Mouse (Mus musculus): ENCODE measurements around the gene Gm3250.
"Not testable (repeated sequence)": the region's sequence is repeated elsewhere in the genome, so short reads cannot be mapped to it uniquely, and the experiment has no call there.

Gene Gm3250

DNA sequence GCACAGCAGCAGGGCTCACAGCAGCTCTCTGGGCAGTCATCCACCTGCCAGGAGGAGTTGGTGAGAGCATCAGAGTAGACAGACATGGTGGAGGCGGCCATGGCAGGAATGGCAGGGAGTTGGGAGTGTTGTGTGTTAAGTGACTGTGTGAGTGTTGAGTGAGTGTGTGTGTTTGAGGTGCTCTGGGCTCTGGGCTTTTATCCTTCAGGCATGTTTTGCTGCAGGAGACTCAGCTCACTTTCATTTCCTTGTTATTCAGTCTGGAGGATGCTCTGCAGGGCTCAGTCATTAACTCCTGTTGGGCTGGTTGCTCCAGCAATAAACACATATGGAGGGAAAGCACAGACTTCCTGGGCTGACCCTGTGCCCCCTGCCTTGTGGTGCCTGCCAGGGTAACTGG, at the start of gene Gm3250:
Gene Gm3250, minus strand, starts transcription at position 101 of the 400 bp plus-strand sequence.
- not testable (repeated sequence) for DNase-seq

DNA sequence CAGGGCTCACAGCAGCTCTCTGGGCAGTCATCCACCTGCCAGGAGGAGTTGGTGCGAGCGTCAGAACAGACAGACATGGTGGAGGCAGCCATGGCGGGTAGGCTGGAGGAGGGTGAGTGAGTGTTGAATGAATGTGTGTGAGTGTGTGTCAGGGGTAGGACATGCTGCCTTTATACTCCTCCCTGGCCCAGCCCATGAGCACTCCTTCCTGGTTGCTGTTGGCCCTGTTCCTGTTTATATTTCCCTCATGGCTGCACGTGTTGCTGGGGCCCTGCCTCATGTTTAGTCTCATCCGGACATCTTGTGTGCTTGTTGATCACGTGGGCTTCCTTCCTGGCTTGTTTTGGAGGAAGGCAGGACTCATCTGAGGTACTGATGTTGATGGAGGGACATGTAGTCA, 44.6 kb upstream of the Gm3250 start, which contains the start of gene Krtap10-4:
Gene Krtap10-4, minus strand, starts transcription at position 145 of the 400 bp plus-strand sequence.
- no peak for DNase-seq

DNA sequence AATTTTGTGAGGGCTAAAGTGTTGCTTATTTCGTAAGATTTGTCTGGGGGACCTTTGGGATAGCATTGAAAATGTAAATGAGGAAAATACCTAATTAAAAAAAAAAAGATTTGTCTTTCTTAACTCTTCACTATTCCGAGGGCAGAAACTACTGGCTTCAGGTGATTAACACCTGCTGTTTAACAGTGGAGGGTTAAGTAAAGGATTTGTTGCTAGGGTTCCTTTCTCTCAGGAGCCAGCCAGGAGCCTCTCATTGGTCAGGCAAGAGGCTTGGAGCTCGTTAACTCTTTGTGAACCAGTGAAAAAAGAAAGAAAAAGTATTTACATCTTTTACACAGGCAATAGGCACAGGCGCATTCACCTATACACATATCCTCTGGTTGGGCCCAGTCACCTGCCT, 36.9 kb upstream of the Gm3250 start:
- DNase-seq: no peak

DNA sequence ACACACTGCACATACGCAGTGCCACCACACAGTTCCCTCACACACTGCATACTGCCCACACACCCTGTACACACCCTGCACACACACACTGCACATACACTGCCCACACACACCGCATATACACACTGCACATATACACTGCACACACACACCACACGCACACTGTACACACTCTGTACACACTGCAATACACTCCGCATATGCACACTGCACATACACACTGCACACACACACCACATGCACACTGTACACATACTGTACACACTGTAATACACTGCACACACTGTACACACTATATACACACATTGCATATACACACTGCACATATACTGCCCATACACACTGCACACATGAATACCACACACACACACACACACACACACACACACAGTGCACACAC, 36.2 kb upstream of the Gm3250 start:
- no peak for DNase-seq

DNA sequence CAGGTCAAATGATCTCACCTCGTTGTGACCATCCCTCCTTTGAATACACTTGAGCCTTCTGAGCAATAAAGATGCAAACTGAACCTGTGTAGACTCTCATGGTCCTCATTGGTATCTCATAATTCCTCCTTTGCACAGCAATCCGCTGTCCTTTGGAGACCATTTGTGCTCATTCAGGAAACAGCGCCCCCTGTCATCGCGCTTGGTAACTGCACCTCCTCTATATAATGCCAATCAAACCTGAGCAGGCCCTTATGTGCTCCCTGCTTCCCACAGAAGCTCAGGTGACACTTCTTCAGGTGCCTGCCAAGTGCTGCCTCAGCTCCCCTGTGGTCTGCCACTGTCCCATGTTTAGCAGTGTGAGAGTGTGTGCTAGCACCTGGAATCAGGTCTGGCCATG, 33.2 kb upstream of the Gm3250 start:
- DNase-seq: peak in 1 of 2 experiments; percentile 26

DNA sequence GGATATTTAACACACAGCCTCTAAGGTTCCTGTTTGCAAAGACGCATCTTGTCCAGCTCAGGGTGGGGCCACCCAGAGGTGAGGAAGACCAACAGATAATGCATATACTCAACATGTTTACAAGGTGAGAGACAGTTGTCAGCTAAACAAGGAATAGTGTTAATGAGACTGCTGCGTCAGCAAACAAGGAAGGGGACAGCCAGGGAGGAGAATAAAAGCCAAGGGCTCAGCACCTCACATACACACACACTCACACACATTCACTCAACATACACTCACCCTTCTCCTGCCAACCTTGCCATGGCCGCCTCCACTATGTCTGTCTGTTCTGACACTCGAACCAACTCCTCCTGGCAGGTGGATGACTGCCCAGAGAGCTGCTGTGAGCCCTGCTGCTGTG, 32.0 kb upstream of the Gm3250 start, which contains the start of gene Gm2696:
Gene Gm2696, plus strand, starts transcription at position 301 of the 400 bp plus-strand sequence.
- DNase-seq: no peak

DNA sequence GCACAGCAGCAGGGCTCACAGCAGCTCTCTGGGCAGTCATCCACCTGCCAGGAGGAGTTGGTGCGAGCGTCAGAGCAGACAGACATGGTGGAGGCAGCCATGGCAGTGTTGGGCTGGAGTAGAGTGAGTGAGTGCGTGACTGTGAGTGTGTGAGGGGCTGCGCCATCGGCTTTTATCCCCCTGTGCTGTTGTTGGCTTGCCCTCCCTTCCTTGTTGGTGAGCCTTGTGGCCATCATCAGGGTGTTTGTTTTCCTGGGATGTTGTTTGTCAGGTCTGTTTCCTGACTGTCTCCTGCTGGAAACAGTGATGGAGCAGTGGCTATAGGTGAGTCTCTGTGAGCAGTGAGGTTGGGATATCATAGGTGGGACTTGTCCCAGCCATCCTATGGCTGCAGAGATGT, 29.4 kb upstream of the Gm3250 start, which contains the start of gene Gm9507:
Gene Gm9507, minus strand, starts transcription at position 101 of the 400 bp plus-strand sequence.
- no peak for DNase-seq

DNA sequence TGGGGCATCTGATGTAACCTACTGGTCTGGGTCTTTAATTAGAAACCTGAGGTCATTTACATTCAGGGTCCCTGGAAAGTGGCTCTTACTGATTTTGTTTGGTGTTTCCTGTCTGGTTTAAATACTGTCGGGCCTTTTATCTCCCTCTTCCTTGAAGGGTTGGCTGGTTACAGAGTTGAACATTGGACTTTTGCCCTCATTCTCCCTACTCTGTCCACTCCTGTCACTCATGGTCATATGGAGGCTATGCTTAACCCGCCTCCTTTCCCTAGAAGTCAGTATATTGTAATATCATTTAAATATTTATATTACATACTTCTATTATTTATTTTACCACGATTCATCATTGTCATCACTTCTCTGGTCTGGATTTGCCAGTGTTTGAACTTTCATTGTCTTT, 21.8 kb upstream of the Gm3250 start:
- no peak for DNase-seq

DNA sequence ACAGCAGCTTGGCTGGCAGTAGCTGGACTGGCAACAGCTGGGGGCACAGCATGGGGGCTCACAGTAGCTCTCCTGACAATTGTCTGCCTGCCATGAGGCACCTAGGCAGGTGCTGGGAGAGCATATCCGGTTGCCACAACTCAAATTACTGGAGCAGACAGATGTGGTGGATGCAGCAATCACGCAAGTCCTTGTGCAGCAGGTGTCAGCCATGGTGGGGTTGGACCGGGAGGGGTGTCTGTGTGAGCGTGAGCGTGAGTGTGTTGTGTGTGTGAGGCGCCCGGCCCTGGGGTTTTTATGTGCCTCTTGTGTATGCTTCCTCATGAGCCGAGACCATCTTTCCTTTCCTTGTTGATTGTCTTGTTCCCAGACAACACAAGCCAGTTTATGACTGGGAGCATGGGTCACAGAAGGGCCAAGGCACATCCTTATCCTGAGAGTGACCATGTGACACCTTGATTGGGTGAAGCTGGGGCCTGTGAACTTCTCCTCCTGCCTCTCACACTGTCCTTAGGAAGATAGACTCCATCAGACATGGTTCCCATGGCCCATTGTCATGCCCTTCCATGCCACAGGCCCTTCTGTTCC, 16.7 kb upstream of the Gm3250 start, which contains the start of gene Gm19668:
Gene Gm19668, minus strand, starts transcription at position 213 of the 588 bp plus-strand sequence.
- no peak for DNase-seq

DNA sequence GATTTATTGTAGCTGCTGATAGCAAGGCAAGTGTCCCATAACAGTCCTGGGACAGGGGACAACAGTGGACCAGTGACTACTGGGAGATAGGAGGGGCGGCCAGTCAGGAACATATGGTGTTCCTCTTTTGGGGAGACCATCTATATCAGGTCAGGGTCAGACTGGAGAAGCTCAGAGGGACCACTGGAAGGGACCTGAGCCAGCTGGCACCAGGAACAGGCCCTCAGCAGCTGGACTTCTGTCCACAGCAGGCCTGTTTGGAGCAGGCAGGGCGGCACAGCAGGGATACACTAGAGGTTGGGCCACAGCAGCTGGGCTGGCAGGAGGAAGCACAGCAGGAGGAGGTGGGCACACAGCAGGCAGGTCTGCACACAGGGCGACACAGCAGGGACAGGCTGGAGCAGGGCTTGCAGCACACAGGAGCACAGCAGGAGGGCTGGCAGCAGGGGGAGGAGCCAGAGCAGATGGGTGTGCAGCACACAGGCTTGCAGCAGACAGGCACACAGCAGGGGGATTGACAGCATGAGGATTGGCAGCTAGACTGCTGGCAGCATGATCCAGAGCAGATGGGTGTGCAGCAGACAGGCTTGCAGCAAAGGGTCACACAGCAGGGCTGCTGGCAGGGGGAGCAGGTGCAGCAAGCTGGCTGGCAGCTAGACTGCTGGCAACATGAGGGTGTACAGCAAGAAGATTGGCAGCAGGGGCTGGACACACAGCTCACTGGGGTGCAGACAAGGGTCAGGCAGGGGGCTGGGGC, 16.0 kb upstream of the Gm3250 start:
- peak; percentile 53 to 61 for DNase-seq

DNA sequence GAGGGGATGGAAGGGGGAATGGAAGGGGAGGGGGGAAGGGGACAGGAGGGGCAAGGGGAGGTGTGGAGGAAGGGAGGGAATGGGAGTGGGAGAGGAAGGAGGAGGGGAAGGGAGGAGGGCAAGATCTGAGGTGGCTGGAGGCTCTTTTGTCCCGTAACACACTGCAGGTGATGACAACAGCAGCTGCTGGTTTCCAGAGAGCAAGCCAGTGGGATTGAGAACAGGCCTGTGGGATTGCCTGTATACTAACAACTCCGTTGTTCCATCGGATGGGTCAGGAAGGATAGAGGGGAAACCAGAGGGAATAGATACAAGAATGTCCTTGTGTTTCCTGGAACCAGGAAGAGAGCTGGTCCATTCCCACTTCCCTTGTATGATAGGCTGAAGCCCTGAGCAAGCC, 15.3 kb upstream of the Gm3250 start:
- no peak for DNase-seq

DNA sequence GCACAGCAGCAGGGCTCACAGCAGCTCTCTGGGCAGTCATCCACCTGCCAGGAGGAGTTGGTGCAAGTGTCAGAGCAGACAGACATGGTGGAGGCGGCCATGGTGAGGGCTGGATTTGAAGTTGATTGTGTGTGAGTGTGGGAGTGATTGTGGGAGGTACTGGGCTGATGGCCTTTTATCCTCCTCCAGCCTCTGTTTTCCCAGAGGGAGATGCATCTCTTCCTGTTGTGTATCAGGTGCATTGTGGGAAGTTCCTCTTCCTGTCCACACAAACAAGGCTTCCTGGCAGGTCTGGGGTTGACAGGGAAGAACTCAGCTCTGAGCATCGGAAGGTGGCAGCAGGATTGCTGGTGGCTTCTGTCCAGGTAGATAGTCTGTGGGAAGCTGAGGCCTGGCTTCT, 12.6 kb upstream of the Gm3250 start, which contains the start of gene Gm9639:
Gene Gm9639, minus strand, starts transcription at position 101 of the 400 bp plus-strand sequence.
- no peak for DNase-seq

DNA sequence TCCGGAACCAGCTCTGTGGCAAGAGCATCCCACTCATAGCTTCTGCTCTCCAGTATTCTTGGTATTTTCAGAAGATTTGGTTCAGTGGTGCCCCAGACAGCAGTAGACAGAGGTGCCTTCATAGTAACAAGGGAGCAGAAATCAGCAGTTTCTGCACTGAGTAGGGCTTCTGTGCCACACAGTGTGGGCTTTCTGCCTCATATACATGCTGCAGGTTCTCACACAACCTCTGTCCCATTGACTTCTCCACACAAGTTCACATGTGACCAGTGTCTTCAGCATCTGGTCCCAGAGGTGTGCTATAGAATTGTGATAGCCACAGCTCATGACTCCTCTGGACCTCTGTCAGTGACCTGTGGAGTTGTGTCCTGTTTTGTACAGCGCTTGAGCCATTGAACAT, 6.3 kb upstream of the Gm3250 start:
- DNase-seq: no peak

DNA sequence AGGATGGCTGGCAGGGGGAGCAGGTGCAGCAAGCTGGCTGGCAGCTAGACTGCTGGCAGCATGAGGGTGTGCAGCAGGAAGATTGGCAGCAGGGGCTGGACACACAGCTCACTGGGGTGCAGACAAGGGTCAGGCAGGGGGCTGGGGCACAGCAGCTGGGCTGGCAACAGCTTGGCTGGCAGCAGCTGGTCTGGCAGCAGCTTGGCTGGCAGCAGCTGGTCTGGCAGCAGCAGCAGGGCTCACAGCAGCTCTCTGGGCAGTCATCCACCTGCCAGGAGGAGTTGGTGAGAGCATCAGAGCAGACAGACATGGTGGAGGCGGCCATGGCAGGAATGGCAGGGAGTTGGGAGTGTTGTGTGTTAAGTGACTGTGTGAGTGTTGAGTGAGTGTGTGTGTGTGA, 5.5 kb upstream of the Gm3250 start, which contains the start of gene Gm7137:
Gene Gm7137, minus strand, starts transcription at position 325 of the 400 bp plus-strand sequence.
- DNase-seq: peak; percentile 26 to 31

DNA sequence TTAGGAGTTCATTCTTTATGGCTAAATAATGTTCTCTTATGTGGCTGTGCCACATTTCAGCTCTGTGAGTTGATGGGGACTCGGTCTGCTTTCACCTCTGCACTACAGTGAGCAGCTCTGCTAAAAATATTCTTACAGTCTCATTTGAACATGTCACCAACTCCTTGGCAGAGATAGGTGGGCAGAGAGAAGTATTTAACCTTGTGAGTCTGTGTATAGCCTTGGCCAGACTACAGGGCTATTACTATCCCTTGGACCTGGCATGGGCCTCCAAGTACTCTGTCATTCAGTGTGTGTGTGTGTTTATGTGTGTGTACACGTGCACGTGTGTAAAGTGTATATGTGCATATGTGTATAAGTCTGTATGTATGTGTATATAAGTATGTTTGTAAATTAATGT, 1.1 kb upstream of the Gm3250 start:
- DNase-seq: not testable (repeated sequence)

DNA sequence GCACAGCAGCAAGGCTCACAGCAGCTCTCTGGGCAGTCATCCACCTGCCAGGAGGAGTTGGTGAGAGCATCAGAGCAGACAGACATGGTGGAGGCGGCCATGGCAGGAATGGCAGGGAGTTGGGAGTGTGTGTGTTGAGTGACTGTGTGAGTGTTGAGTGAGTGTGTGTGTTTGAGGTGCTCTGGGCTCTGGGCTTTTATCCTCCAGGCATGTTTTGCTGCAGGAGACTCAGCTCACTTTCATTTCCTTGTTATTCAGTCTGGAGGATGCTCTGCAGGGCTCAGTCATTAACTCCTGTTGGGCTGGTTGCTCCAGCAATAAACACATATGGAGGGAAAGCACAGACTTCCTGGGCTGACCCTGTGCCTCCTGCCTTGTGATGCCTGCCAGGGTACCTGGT, 5.5 kb downstream of the Gm3250 start, which contains the start of gene Gm7138:
Gene Gm7138, minus strand, starts transcription at position 101 of the 400 bp plus-strand sequence.
- not testable (repeated sequence) for DNase-seq

DNA sequence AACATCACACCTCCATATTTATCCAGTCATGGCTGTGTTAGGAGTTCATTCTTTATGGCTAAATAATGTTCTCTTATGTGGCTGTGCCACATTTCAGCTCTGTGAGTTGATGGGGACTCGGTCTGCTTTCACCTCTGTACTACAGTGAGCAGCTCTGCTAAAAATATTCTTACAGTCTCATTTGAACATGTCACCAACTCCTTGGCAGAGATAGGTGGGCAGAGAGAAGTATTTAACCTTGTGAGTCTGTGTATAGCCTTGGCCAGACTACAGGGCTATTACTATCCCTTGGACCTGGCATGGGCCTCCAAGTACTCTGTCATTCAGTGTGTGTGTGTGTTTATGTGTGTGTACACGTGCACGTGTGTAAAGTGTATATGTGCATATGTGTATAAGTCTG, 10.2 kb downstream of the Gm3250 start:
- not testable (repeated sequence) for DNase-seq

DNA sequence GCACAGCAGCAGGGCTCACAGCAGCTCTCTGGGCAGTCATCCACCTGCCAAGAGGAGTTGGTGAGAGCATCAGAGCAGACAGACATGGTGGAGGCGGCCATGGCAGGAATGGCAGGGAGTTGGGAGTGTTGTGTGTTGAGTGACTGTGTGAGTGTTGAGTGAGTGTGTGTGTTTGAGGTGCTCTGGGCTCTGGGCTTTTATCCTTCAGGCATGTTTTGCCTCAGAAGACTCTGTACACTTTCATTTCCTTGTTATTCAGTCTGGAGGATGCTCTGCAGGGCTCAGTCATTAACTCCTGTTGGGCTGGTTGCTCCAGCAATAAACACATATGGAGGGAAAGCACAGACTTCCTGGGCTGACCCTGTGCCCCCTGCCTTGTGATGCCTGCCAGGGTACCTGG, 11.1 kb downstream of the Gm3250 start, which contains the start of gene Gm3238:
Gene Gm3238, minus strand, starts transcription at position 101 of the 400 bp plus-strand sequence.
- not testable (repeated sequence) for DNase-seq

DNA sequence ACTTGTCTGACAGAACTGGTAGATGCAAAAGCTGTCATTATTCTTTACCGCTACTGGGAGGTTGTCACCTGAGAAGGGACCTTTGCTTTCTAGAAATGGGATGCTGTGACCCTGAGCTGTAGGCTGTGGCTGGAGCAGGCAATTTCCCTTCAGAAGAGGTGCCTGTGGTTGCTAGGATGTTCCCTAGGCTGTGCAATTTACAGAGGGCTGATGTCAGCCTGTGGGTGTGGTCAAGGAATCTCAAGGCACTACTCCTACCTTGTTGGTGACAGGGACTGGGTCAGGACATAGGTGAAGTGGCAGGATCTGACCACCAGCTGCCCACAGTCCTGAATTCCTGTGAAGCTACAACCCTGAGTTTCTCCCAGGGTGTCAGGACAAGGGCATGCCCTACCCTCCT, 12.6 kb downstream of the Gm3250 start:
- no peak for DNase-seq

DNA sequence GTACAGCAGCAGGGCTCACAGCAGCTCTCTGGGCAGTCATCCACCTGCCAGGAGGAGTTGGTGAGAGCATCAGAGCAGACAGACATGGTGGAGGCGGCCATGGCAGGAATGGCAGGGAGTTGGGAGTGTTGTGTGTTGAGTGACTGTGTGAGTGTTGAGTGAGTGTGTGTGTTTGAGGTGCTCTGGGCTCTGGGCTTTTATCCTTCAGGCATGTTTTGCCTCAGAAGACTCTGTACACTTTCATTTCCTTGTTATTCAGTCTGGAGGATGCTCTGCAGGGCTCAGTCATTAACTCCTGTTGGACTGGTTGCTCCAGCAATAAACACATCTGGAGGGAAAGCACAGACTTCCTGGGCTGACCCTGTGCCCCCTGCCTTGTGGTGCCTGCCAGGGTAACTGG, 22.8 kb downstream of the Gm3250 start, which contains the start of gene Gm3233:
Gene Gm3233, minus strand, starts transcription at position 101 of the 400 bp plus-strand sequence.
- not testable (repeated sequence) for DNase-seq

DNA sequence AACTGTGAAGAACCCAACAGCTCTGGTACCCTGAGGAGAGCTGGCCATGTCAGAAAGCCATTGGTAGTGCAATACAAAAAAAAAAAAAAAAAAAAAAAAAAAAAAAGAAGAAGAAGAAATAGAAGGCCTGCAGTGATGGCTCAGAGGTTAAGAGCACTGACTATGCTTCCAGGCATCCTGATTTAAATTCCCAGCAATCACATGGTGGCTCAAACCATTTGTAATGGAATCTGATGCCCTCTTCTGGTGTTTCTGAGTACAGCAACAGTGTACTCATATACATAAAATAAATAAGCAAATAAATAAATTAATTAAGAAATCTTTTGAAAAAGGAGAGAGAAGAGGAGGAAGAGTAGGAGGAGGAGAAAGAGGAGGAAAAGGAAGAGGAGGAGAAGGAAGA, 28.9 kb downstream of the Gm3250 start:
- no peak for DNase-seq

DNA sequence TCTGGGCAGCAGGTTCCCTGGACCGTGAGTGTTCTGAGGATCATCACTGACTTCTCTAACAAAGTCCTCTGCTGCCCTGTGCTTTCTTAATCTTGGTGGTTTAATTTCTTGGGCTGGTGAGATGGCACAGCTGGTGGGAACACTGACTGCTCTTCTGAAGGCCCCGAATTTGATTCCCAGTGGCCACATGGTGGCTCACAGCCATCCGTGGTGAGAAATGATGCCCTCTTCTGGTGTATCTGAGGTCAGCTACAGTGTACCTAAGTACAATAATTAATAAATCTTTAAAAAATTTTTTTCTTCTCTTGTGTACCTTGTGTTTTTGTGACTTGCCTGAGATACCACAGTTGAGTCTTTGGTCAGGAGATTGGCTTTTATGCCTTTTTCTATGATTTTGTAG, 30.0 kb downstream of the Gm3250 start:
- DNase-seq: not testable (repeated sequence)

DNA sequence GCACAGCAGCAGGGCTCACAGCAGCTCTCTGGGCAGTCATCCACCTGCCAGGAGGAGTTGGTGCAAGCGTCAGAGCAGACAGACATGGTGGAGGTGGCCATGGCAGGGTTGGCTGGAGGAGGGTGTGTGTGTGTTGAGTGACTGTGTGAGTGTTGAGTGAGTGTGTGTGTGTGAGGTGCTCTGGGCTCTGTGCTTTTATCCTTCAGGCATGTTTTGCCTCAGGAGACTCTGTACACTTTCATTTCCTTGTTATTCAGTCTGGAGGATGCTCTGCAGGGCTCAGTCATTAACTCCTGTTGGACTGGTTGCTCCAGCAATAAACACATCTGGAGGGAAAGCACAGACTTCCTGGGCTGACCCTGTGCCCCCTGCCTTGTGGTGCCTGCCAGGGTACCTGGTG, 31.1 kb downstream of the Gm3250 start, which contains the start of gene Gm9736:
Gene Gm9736, minus strand, starts transcription at position 101 of the 400 bp plus-strand sequence.
- DNase-seq: not testable (repeated sequence)
